Mouse (Mus musculus): ENCODE results near the gene Gm20503. TPM values are rescaled to one million over a fixed set of nuclear protein-coding genes. Genes with fewer than 3 reads are reported as not detected.

Gm20503 gene
- total and polyA plus RNA-seq, 3 experiments: 3.3 TPM; not detected in 2

DNA sequence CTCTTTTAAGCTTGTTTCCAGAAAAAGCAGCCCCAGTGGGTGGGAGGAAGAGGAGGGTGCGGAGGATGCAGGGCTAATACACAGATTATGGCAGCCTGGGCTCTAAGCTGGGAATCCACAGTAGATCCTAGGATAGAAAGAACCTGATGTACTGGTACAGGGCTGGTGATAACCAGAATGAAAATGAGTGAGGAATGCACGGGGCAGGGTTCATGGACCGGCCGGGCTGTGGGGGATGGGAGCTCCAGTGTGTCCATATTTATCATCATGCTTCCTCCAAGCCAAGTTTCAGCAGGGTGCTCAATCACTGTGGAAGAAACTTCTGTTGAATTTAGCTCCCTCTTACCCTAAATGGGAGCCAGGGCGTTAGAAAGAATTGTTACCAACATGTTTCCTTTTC lies 5.9 kb upstream of the Gm20503 start:
- Histone ChIP-seq H3K9me3 (replicated peaks; ENCODE audit: insufficient read depth, low read length) (no peaks in the 10 kb centered on the region), H3K36me3 (ENCODE audit: control insufficient read depth in 1 of 2, insufficient read depth in 2 of 2, low read length in 2 of 2) (peaks cover 0 to 12% of the 10 kb centered on the region in 2 experiments; a peak in 2 of 4 replicates), H3K27ac (ENCODE audit: control insufficient read depth, low read depth, low read length) (no peak overlapping the region), H3K4me1 (ENCODE audit: control insufficient read depth in 1 of 2, insufficient read depth in 2 of 2, low read length in 2 of 2) (peaks cover 7 to 17% of the 10 kb centered on the region in 2 experiments), H3K27me3 (ENCODE audit: control insufficient read depth in 1 of 2, insufficient read depth in 2 of 2, low read length in 2 of 2) (no peaks in the 10 kb centered on the region), H3K79me2 (ENCODE audit: control insufficient read depth, insufficient read depth, low read length, poor library complexity) (no peaks in the 10 kb centered on the region), H3K9ac (ENCODE audit: control insufficient read depth, low read depth, low read length, poor library complexity, severe bottlenecking) (no peak overlapping the region), H3K4me3 (ENCODE audit: control insufficient read depth in 1 of 2, insufficient read depth in 1 of 2, low read depth in 2 of 2, low read length in 2 of 2) (no peak overlapping the region)
- no peak for TF ChIP-seq POLR2AphosphoS5 (IDR thresholded peaks at IDR 0.05; ENCODE audit: borderline replicate concordance, low read depth, low read length)
- TF ChIP-seq EP300 (IDR thresholded peaks at IDR 0.05; ENCODE audit: low read depth in 1 of 2, low read length in 2 of 2): no peak
- no peak for TF ChIP-seq MYC (IDR thresholded peaks at IDR 0.05; ENCODE audit: low read depth, low read length)
- TF ChIP-seq BHLHE40 (IDR thresholded peaks at IDR 0.05; ENCODE audit: borderline replicate concordance, low read depth, low read length): no peak
- TF ChIP-seq CHD2 (IDR thresholded peaks at IDR 0.05; ENCODE audit: low read length): no peak
- TF ChIP-seq MAX (IDR thresholded peaks at IDR 0.05; ENCODE audit: low read length): no peak
- DNase-seq (ENCODE audit: low read depth, low spot score): no peak

DNA sequence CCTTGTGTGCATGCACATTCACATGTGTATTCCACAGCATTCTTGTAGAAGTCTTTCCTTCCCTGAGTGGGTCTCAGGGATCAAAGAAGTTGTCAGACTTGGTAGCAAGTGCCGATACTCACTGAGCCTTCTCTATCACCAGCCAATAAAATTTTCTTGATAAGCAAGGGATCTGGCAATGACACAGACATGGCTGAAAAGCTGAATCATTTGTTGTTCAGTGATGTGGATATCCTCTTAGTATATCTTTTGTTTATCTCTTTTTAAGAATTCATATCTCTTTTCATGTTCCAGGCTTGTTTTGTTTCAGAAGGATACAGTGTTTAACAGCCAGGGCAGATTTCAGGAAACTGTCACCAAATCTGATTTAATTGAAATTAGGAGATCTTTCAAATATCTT lies 4.3 kb upstream of the Gm20503 start:
- no peak overlapping the region for H3K9ac ChIP-seq (ENCODE audit: control insufficient read depth, low read depth, low read length, poor library complexity, severe bottlenecking)
- peaks cover 7% of the 10 kb centered on the region for H3K79me2 ChIP-seq (ENCODE audit: control insufficient read depth, insufficient read depth, low read length, poor library complexity)
- TF ChIP-seq ETS1 (IDR thresholded peaks at IDR 0.05; ENCODE audit: low read depth, low read length) (peak; percentile 63), EP300 (IDR thresholded peaks at IDR 0.05; ENCODE audit: low read depth in 1 of 2, low read length in 2 of 2) (peak; percentile 39 to 43; a peak in 1 of 4 replicates), TCF12 (IDR thresholded peaks at IDR 0.05; ENCODE audit: low read depth, low read length) (0 out of 2 replicates have a peak, but pooled peaks have one; percentile 16), GATA1 (IDR thresholded peaks at IDR 0.05; ENCODE audit: low read depth, low read length) (peak; percentile 67), RCOR1 (IDR thresholded peaks at IDR 0.05; ENCODE audit: low read depth, low read length) (peak; percentile 70), GABPA (IDR thresholded peaks at IDR 0.05; ENCODE audit: low read depth, low read length) (no peak)
- no peaks in the 10 kb centered on the region for H3K27me3 ChIP-seq (ENCODE audit: control insufficient read depth in 1 of 2, insufficient read depth in 2 of 2, low read length in 2 of 2)
- H3K4me1 ChIP-seq (ENCODE audit: control insufficient read depth in 1 of 2, insufficient read depth in 2 of 2, low read length in 2 of 2): peaks cover 7 to 17% of the 10 kb centered on the region in 2 experiments
- no peak overlapping the region for H3K27ac ChIP-seq (ENCODE audit: control insufficient read depth, low read depth, low read length)
- H3K9me3 ChIP-seq (replicated peaks; ENCODE audit: insufficient read depth, low read length): no peaks in the 10 kb centered on the region
- DNase-seq (ENCODE audit: low read depth, low spot score): peak; percentile 47
- H3K36me3 ChIP-seq (ENCODE audit: control insufficient read depth in 1 of 2, insufficient read depth in 2 of 2, low read length in 2 of 2): peaks cover 0 to 14% of the 10 kb centered on the region in 2 experiments; a peak in 2 of 4 replicates
- peak overlapping the region in 1 of 2 experiments; percentile 12; a peak in 1 of 4 replicates for H3K4me3 ChIP-seq (ENCODE audit: control insufficient read depth in 1 of 2, insufficient read depth in 1 of 2, low read depth in 2 of 2, low read length in 2 of 2)

DNA sequence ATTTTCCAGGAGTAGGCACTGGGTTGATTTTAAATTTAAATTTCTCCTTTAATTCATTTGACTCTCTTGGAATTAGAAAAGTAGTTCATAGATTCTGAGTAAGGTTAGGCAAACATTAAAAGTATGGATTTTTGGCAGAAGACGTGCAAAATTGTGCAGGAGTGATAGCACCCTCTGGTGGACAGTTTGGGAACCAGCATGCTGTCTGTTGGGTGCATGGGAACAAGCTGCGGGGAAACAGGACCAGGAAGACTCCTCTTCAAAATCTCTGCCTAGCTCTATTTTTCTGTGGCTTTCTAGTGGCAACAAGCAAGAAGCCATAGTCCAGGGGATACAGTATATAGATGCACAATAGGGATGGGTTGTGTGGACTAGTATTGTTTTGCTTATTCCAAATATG lies 3.3 kb upstream of the Gm20503 start:
- Histone ChIP-seq H3K4me1 (ENCODE audit: control insufficient read depth in 1 of 2, insufficient read depth in 2 of 2, low read length in 2 of 2) (peaks cover 10 to 20% of the 10 kb centered on the region in 2 experiments), H3K4me3 (ENCODE audit: control insufficient read depth in 1 of 2, insufficient read depth in 1 of 2, low read depth in 2 of 2, low read length in 2 of 2) (no peak overlapping the region), H3K79me2 (ENCODE audit: control insufficient read depth, insufficient read depth, low read length, poor library complexity) (peaks cover 16% of the 10 kb centered on the region), H3K36me3 (ENCODE audit: control insufficient read depth in 1 of 2, insufficient read depth in 2 of 2, low read length in 2 of 2) (peaks cover 0 to 19% of the 10 kb centered on the region in 2 experiments; a peak in 2 of 4 replicates), H3K9me3 (replicated peaks; ENCODE audit: insufficient read depth, low read length) (no peaks in the 10 kb centered on the region), H3K27me3 (ENCODE audit: control insufficient read depth in 1 of 2, insufficient read depth in 2 of 2, low read length in 2 of 2) (no peaks in the 10 kb centered on the region), H3K27ac (ENCODE audit: control insufficient read depth, low read depth, low read length) (no peak overlapping the region), H3K9ac (ENCODE audit: control insufficient read depth, low read depth, low read length, poor library complexity, severe bottlenecking) (no peak overlapping the region)
- peak; percentile 87 for DNase-seq (ENCODE audit: low read depth, low spot score)
- TF ChIP-seq MXI1 (IDR thresholded peaks at IDR 0.05; ENCODE audit: low read depth, low read length): peak; percentile 71
- no peak for TF ChIP-seq POLR2A (IDR thresholded peaks at IDR 0.05; ENCODE audit: control insufficient read depth in 1 of 2, insufficient read depth in 1 of 2, low read depth in 1 of 2, low read length in 2 of 2, poor library complexity in 1 of 2)
- TF ChIP-seq NELFE (IDR thresholded peaks at IDR 0.05; ENCODE audit: low read depth, low read length): no peak
- no peak for TF ChIP-seq MYB (IDR thresholded peaks at IDR 0.05; ENCODE audit: low read depth, low read length)
- TF ChIP-seq MYC (IDR thresholded peaks at IDR 0.05; ENCODE audit: low read depth, low read length): peak; percentile 82; the same call in 1 of the 2 replicates
- no peak for TF ChIP-seq USF2 (IDR thresholded peaks at IDR 0.05; ENCODE audit: borderline replicate concordance in 1 of 2, insufficient read depth in 1 of 2, low read depth in 1 of 2, low read length in 2 of 2)
- TF ChIP-seq ETS1 (IDR thresholded peaks at IDR 0.05; ENCODE audit: low read depth, low read length): no peak
- peak; percentile 94 for TF ChIP-seq SMC3 (IDR thresholded peaks at IDR 0.05; ENCODE audit: low read depth, low read length)
- no peak for TF ChIP-seq ZKSCAN1 (IDR thresholded peaks at IDR 0.05; ENCODE audit: low read depth, low read length)
- TF ChIP-seq ZMIZ1 (IDR thresholded peaks at IDR 0.05; ENCODE audit: low read depth, low read length): no peak
- no peak for TF ChIP-seq USF1 (IDR thresholded peaks at IDR 0.05; ENCODE audit: low read depth, low read length)
- TF ChIP-seq GATA1 (IDR thresholded peaks at IDR 0.05; ENCODE audit: low read depth, low read length): no peak
- TF ChIP-seq RAD21 (IDR thresholded peaks at IDR 0.05; ENCODE audit: low read depth, low read length): peak; percentile 82
- TF ChIP-seq SIN3A (IDR thresholded peaks at IDR 0.05; ENCODE audit: low read length): peak; percentile 53; the same call in 1 of the 2 replicates
- no peak for TF ChIP-seq MEF2A (IDR thresholded peaks at IDR 0.05; ENCODE audit: extremely low read depth, insufficient replicate concordance, low read depth, low read length, poor library complexity, severe bottlenecking)
- TF ChIP-seq CHD2 (IDR thresholded peaks at IDR 0.05; ENCODE audit: low read length): no peak
- TF ChIP-seq CTCF (IDR thresholded peaks at IDR 0.05 in 2 of 3, conservative IDR thresholded peaks at IDR 0.05 in 1 of 3; ENCODE audit: control insufficient read depth in 1 of 3, insufficient read depth in 1 of 3, low read depth in 2 of 3, low read length in 3 of 3, poor library complexity in 1 of 3, severe bottlenecking in 1 of 3): peak; percentile 92 to 93 (median 93)
- TF ChIP-seq CHD1 (IDR thresholded peaks at IDR 0.05; ENCODE audit: low read depth, low read length): no peak
